Mouse (Mus musculus) kidney, embryonic 16.5 days (tissue): ENCODE measurements around the gene Nrde2. TPM values are rescaled to one million over a fixed set of nuclear protein-coding genes. Genes with fewer than 3 reads are reported as not detected.

Experiments
- ATAC-seq: fragments of 200-750 bp; cut with Nextera tagmentation; 2 replicates; pipeline ENCODE4 v1.8.0; 2017; ENCODE audit warnings: moderate TSS enrichment; ENCODE audit not compliant: low FRiP score, low TSS enrichment
- H3K27ac ChIP-seq: fragments of 300-500 bp; sonication (generic); 2 replicates; pipeline ENCODE4 v1.5.1; 2014; ENCODE audit warnings: low read length
- H3K27me3 ChIP-seq: fragments of 300-500 bp; sonication (generic); 2 replicates; pipeline ENCODE4 v1.6.1; 2014; ENCODE audit warnings: low read length, control low read depth, mixed read lengths; ENCODE audit not compliant: insufficient read depth
- H3K36me3 ChIP-seq: fragments of 300-500 bp; sonication (generic); 2 replicates; pipeline ENCODE4 v1.6.1; 2014; ENCODE audit warnings: low read length, control low read depth, mixed read lengths; ENCODE audit not compliant: insufficient read depth
- H3K4me1 ChIP-seq: fragments of 300-500 bp; sonication (generic); 2 replicates; pipeline ENCODE4 v1.6.1; 2014; ENCODE audit warnings: low read length, control low read depth, mixed read lengths; ENCODE audit not compliant: insufficient read depth
- H3K4me2 ChIP-seq: fragments of 300-500 bp; sonication (generic); replicated peaks from 2 replicates; pipeline ENCODE4 v1.6.1; 2014; ENCODE audit warnings: low read depth, low read length
- H3K4me3 ChIP-seq: fragments of 300-500 bp; sonication (generic); 2 replicates; pipeline ENCODE4 v1.5.1; 2014; ENCODE audit warnings: mild to moderate bottlenecking, low read length
- H3K9ac ChIP-seq: fragments of 300-500 bp; sonication (generic); replicated peaks from 2 replicates; pipeline ENCODE4 v1.6.1; 2014; ENCODE audit warnings: low read length
- H3K9me3 ChIP-seq: fragments of 300-500 bp; sonication (generic); 2 replicates; pipeline ENCODE4 v1.6.1; 2016; ENCODE audit warnings: low read length, control low read depth
- WGBS: fragments of 180-500 bp; shearing (Covaris S2); extraction: QIAGEN DNeasy Blood & Tissue Kit; methylation state at CpG from one replicate; pipeline ENCODE4 v1.1.7; 2014; 5-methylcytosine and 5-hydroxymethylcytosine counted together
- polyA plus RNA-seq: library from polyadenylated mRNA; unstranded; fragments of >200 nt; fragmentation: Nextera tagmentation; extraction: Ambion mirVana; gene quantifications from 2 replicates; pipeline ENCODE4 v1.2.1, GENCODE M21; 2015

Gene Nrde2
- polyA plus RNA-seq, 1 experiment from 2014 or later, result 19.1 TPM

DNA sequence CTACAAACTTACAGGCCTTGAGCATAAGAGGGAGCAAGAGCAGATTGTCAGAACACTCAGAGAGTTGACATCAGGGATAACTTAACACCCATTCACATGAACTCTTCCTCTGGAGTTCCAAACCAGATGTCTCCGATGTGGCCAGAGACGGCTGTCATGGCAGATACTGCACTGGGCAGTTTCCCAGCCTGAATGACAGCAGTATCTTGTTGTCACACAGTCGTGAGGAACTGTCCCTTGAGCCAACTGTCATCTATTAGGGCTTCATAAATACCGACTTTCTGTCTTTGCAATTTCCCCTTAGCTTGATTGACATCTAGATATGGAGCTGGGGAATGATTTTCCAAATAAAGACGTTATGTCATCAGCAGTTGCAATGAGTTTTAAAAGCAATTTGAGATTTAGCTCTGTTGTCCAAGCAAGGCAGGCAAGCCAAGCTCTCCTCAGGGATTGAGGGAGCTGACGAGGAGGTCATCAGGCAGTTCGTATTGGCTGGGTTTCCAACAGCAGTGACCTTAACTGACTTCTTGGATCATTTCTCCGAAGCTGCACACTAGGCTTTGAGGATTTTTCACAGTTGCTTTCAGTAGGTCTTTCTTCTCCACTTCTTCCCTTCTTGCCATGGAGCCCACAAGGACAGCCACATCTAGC lies 79.7 kb downstream of the Nrde2 start:
- Histone ChIP-seq H3K4me3 (no peak overlapping the region), H3K36me3 (no peaks in the 10 kb centered on the region), H3K27me3 (no peaks in the 10 kb centered on the region), H3K4me2 (no peak overlapping the region), H3K9me3 (no peaks in the 10 kb centered on the region), H3K4me1 (peaks cover 11% of the 10 kb centered on the region), H3K27ac (no peak overlapping the region), H3K9ac (no peak overlapping the region)
- WGBS, result 71% methylated on average over 8 of the region's 8 CpGs
- no peak for ATAC-seq

DNA sequence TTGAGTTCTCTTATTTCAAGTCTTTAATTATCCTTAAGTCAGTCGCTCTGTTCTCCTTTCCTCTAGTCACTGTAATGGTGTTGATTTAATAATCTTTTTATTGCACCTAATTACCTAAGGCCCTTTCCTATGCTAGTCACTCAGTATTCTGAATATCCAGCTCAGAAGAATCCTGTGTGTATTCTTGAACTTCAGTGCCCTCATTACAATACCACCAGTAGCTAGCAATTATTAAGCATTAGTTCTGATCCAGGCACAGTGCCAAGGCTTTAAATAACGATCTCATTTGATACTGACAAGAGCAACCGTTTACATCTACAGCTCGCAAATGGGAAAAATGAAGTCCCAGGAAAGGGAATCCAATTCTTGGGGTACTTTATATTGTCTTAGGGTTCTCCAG lies 83.7 kb downstream of the Nrde2 start:
- no peak overlapping the region for H3K9ac ChIP-seq
- H3K27me3 ChIP-seq, result no peaks in the 10 kb centered on the region
- H3K36me3 ChIP-seq, result no peaks in the 10 kb centered on the region
- no peak overlapping the region for H3K4me3 ChIP-seq
- 64% methylated on average over 4 of the region's 4 CpGs for WGBS
- H3K9me3 ChIP-seq, result no peaks in the 10 kb centered on the region
- H3K4me2 ChIP-seq, result no peak overlapping the region
- no peaks in the 10 kb centered on the region for H3K4me1 ChIP-seq
- H3K27ac ChIP-seq, result no peak overlapping the region
- no peak for ATAC-seq

Other genes with a start within 250 kb of the Nrde2 start
- 0.21 and 0.23 TPM in 2 replicates for gene Kcnk13, start 195.2 kb downstream of the Nrde2 start, polyA plus RNA-seq
- 313 and 320 TPM in 2 replicates for gene Psmc1, start 49.5 kb downstream of the Nrde2 start, polyA plus RNA-seq
- gene Calm1, start 39.8 kb upstream of the Nrde2 start, polyA plus RNA-seq, result 1,160 and 1,207 TPM in 2 replicates